Mouse (Mus musculus) stomach, postnatal 0 days (tissue): Measurements from ENCODE around the gene Pycr1. TPM values are rescaled to one million over a fixed set of nuclear protein-coding genes. Genes with fewer than 3 reads are reported as not detected.
"Not testable (repeated sequence)": the region's sequence is repeated elsewhere in the genome, so short reads cannot be mapped to it uniquely, and the experiment has no call there.

ENCODE experiments used
- ATAC-seq: fragments of 200-750 bp; cut with Nextera tagmentation; 2 replicates; pipeline ENCODE4 v1.8.0; 2017; ENCODE audit not compliant: low FRiP score, low TSS enrichment
- DNase-seq: peaks from one replicate; pipeline ENCODE4 v3.0.0-alpha.2; 2016; ENCODE audit warnings: low spot score
- H3K27ac ChIP-seq: fragments of 300-500 bp; sonication (generic); replicated peaks from 2 replicates; pipeline ENCODE4 v1.5.1; 2014; ENCODE audit warnings: mild to moderate bottlenecking, control low read depth
- H3K27me3 ChIP-seq: fragments of 300-500 bp; sonication (generic); 2 replicates; pipeline ENCODE4 v1.6.1; 2014; ENCODE audit warnings: low read length; ENCODE audit not compliant: control insufficient read depth, insufficient read depth
- H3K36me3 ChIP-seq: fragments of 300-500 bp; sonication (generic); 2 replicates; pipeline ENCODE4 v1.6.1; 2014; ENCODE audit warnings: low read length, mixed read lengths; ENCODE audit not compliant: control insufficient read depth, insufficient read depth
- H3K4me1 ChIP-seq: fragments of 300-500 bp; sonication (generic); replicated peaks from 2 replicates; pipeline ENCODE4 v1.6.1; 2014; ENCODE audit warnings: antibody characterized with exemption; ENCODE audit not compliant: control insufficient read depth, insufficient read depth
- H3K4me2 ChIP-seq: fragments of 300-500 bp; sonication (generic); replicated peaks from 2 replicates; pipeline ENCODE4 v1.6.1; 2014; ENCODE audit warnings: low read depth, mild to moderate bottlenecking, control low read depth, moderate library complexity
- H3K4me3 ChIP-seq: fragments of 300-500 bp; sonication (generic); 2 replicates; pipeline ENCODE4 v1.5.1; 2014; ENCODE audit warnings: low read depth, low read length, control low read depth
- H3K9ac ChIP-seq: fragments of 300-500 bp; sonication (generic); 2 replicates; pipeline ENCODE4 v1.6.1; 2014; ENCODE audit warnings: mild to moderate bottlenecking, low read length, control low read depth, mixed read lengths
- H3K9me3 ChIP-seq: fragments of 300-500 bp; sonication (generic); 2 replicates; pipeline ENCODE4 v1.6.1; 2016; ENCODE audit warnings: low read length; ENCODE audit not compliant: control insufficient read depth
- CTCF ChIP-seq: IDR thresholded peaks from 2 replicates; pipeline ENCODE4 v1.5.1; 2016; ENCODE audit warnings: antibody characterized with exemption, low read depth, mild to moderate bottlenecking, moderate library complexity
- EP300 ChIP-seq: optimal IDR thresholded peaks from 2 replicates; pipeline ENCODE3; 2016; ENCODE audit warnings: antibody characterized with exemption
- WGBS: fragments of 180-500 bp; shearing (Covaris S2); extraction: QIAGEN DNeasy Blood & Tissue Kit; methylation state at CpG from one replicate; pipeline ENCODE4 v1.1.7; 2014; 5-methylcytosine and 5-hydroxymethylcytosine counted together
- polyA plus RNA-seq: library from polyadenylated mRNA; unstranded; fragments of >200 nt; fragmentation: Nextera tagmentation; extraction: Ambion mirVana; gene quantifications from 2 replicates; pipeline ENCODE4 v1.2.1, GENCODE M21; 2015

Pycr1 gene
- polyA plus RNA-seq, 1 experiment from 2014 or later = 18.4 TPM

DNA sequence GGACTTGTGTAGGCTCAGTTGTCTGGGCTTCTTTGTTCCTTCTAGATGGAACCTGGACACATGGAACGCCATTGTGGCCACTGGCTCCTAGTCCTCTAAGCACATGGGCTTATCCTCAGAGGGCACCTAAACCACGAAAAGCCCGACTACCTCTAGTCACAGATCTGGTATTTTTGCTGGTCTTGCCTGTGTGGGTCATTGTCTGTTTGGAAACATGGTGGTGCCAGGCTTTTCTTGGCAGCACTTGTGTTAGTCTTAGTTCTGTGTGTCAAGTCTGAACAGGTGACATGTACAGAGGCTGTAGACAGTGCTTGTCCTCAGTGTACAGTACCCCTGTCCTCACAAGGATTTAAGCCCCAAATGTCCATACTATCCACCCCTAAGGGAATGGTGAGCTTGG is 40.0 kb upstream of the Pycr1 start:
- no peak overlapping the region for H3K9ac ChIP-seq
- H3K4me2 ChIP-seq = no peak overlapping the region
- H3K27ac ChIP-seq = no peak overlapping the region
- H3K36me3 ChIP-seq = peaks cover 3% of the 10 kb centered on the region
- TF ChIP-seq CTCF = no peak
- no peak for TF ChIP-seq EP300
- no peaks in the 10 kb centered on the region for H3K27me3 ChIP-seq
- no peaks in the 10 kb centered on the region for H3K9me3 ChIP-seq
- ATAC-seq = no peak
- 89% methylated on average over 3 of the region's 3 CpGs for WGBS
- DNase-seq = no peak
- H3K4me1 ChIP-seq = peaks cover 4% of the 10 kb centered on the region; the same call in 1 of the 2 replicates
- H3K4me3 ChIP-seq = no peak overlapping the region

DNA sequence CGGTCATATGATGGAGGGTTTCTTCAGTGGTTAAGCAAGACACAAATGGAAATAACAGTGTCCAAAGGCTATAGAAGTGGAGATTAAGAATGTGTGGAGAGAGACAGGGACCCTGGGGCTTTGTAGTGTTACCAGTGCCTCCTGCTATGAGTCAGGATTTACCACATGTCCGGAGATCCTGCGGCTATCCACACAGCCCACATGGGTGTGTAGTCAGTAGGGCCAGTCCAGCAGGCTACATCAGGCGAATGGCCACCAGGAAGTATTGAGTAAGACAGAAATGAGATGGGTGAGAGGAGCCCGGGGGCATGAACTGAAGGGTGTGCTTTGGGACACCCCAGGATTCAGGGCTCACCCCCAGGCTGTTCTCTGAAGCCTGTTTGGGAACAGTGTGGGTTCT is 39.1 kb upstream of the Pycr1 start:
- TF ChIP-seq CTCF (no peak), EP300 (no peak)
- H3K27ac ChIP-seq = no peak overlapping the region
- H3K4me1 ChIP-seq = peaks cover 4% of the 10 kb centered on the region; the same call in 1 of the 2 replicates
- WGBS = 86% methylated on average over 5 of the region's 5 CpGs
- ATAC-seq (no peak), DNase-seq (no peak)
- H3K9ac ChIP-seq = no peak overlapping the region
- H3K4me2 ChIP-seq = no peak overlapping the region
- no peaks in the 10 kb centered on the region for H3K27me3 ChIP-seq
- H3K4me3 ChIP-seq = no peak overlapping the region
- peaks cover under 1% of the 10 kb centered on the region; the same call in 1 of the 2 replicates for H3K36me3 ChIP-seq
- no peaks in the 10 kb centered on the region for H3K9me3 ChIP-seq

DNA sequence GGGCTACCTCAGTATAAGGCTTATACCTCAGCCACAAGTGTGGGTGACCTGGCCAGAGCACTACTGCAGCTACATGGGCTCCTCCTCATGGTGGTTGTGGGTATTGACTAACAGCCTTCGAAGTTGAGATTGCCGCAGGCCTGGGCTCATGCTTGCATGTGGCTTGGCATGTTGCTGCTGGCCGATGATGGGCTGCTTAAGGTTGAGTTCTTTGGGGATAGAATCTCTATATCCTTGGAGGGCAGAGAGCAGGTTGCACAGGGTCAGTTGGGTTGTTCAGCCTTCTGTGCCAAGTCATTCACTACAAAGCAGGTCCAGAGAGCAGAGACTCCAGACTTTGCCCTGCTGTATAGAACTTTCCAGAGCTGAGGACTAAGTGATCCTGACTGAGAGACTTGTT is 36.3 kb upstream of the Pycr1 start:
- Histone ChIP-seq H3K27me3 (no peaks in the 10 kb centered on the region), H3K4me1 (no peaks in the 10 kb centered on the region), H3K36me3 (0 out of 2 replicates have a peak, but pooled peaks cover 3% of the 10 kb centered on the region), H3K9ac (no peak overlapping the region), H3K4me2 (no peak overlapping the region), H3K27ac (no peak overlapping the region), H3K4me3 (no peak overlapping the region), H3K9me3 (no peaks in the 10 kb centered on the region)
- peak; percentile 72 for TF ChIP-seq CTCF
- no peak for TF ChIP-seq EP300
- DNase-seq (peak; percentile 58), ATAC-seq (peak; percentile 68)
- WGBS = 78% methylated on average over 3 of the region's 3 CpGs

DNA sequence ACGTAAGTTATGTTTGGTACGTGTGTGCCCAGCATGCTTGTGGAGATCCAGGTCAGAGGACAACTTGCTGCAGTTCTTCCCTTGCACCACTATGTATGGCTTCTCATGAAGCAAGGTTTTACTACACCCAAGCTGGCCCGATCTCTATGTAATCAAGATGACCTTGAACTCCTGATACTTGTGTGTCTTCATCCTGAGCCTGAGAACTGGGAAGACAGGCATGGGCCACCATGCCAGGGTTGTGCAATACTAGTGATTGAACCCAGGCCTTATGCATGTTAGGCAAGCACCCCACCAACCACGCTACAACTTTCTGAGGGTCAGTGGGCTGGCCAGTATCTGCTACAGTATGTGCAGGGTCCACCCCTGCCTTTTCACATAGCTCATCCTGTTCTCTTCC is 33.4 kb upstream of the Pycr1 start:
- no peak for TF ChIP-seq EP300
- TF ChIP-seq CTCF = no peak
- Histone ChIP-seq H3K4me3 (no peak overlapping the region), H3K36me3 (0 out of 2 replicates have a peak, but pooled peaks cover 3% of the 10 kb centered on the region), H3K9ac (no peak overlapping the region), H3K9me3 (no peaks in the 10 kb centered on the region), H3K27me3 (no peaks in the 10 kb centered on the region), H3K4me1 (peaks cover 6% of the 10 kb centered on the region; the same call in 1 of the 2 replicates), H3K27ac (no peak overlapping the region), H3K4me2 (no peak overlapping the region)
- 86% methylated on average over 4 of the region's 4 CpGs for whole genome bisulfite sequencing
- no peak for ATAC-seq
- DNase-seq = no peak

DNA sequence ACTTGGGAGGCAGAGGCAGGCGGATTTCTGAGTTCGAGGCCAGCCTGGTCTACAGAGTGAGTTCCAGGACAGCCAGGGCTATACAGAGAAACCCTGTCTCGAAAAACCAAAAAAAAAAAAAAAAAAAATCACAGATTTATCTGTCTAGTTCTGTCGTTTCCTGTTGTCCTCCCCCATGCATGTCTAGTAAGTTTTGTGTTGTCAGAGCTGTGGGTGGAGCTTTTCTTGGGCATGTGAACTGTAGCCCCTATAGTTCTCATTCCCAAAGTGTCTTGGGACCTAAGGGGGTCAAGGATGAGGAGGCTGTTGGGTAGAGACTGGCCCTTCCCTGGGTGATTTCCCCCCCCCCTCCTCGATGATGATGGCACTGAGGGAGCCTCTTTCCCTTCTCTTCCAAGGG is 32.3 kb upstream of the Pycr1 start:
- not testable (repeated sequence) for H3K36me3 ChIP-seq, H3K27ac ChIP-seq, H3K27me3 ChIP-seq, DNase-seq, H3K9ac ChIP-seq, H3K9me3 ChIP-seq, ATAC-seq, H3K4me3 ChIP-seq, H3K4me1 ChIP-seq, H3K4me2 ChIP-seq
- WGBS = 86% methylated on average over 4 of the region's 5 CpGs

DNA sequence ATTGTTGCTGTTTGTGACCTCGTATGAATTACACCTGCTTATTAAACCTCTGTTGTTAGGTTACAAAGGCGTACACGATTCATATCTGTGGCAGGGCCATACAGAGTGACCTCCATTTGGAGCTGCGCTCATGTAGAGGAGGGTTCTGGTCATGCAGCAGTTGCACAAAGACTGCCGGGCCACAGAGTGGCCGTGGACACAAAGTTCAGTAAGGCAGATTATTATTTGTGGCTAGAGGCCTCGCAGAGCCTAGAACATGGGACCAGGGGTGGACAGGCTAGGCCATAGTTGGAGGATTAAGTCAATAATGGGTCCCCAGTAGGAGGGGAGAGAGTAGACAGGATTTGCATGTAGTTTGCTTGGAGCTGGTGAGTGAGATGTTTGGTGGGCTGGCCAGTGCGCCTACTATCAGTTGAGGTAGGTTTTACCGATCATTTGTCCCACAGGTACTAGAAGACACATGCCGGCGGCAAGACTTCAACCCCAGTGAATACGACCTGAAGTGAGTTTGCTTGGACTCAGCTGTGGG is 30.1 kb upstream of the Pycr1 start:
- H3K4me2 ChIP-seq = peak overlapping the region; percentile 76

More for the DNA sequence above, 30.1 kb upstream of the Pycr1 start:
- 33% methylated on average over 12 of the region's 12 CpGs for WGBS
- Histone ChIP-seq H3K27ac (peak overlapping the region; percentile 91), H3K9ac (peak overlapping the region; percentile 79), H3K36me3 (0 out of 2 replicates have a peak, but pooled peaks cover 3% of the 10 kb centered on the region), H3K9me3 (no peaks in the 10 kb centered on the region), H3K27me3 (no peaks in the 10 kb centered on the region), H3K4me3 (peak overlapping the region; percentile 76), H3K4me1 (peaks cover 6% of the 10 kb centered on the region; the same call in 1 of the 2 replicates)
- ATAC-seq (peak; percentile 53), DNase-seq (no peak)
- TF ChIP-seq CTCF (no peak), EP300 (no peak)
